ENCODE assay signal across 10 mouse cellular contexts in genomic region chr1:39194959-39195358, GRCm38 (mm10). TPM values are rescaled to one million over a fixed set of nuclear protein-coding genes. Genes with fewer than 3 reads are reported as not detected.
DNase-seq lines count a peak whose midpoint lies in the region; ATAC-seq and TF ChIP-seq lines count a peak whose summit lies in the region.
"Had no signal": no experiment of that assay in that cellular context is flagged by ENCODE, and none has a peak within 500 bp of the region (broad histone marks: within the 10 kb centered on the region; RNA-seq: fewer than 3 reads in every experiment).

No protein-coding gene starts in this region.

- intact Hi-C loops in heart, adult 2 months (cut with DNase I): loop anchor here (5.0 to 10.0 kb wide), 4 partner anchors 88 to 340 kb away; partner anchors contain the start of gene Cnot11

- H3K9me3 ChIP-seq in lung, postnatal 0 days (ENCODE audit: low read length): no peaks in the 10 kb centered on the region
- no peaks in the 10 kb centered on the region for H3K9me3 ChIP-seq in intestine, embryonic 15.5 days
- no peaks in the 10 kb centered on the region for H3K9me3 ChIP-seq in stomach, embryonic 16.5 days (replicated peaks; ENCODE audit: control insufficient read depth, low read length)

- H3K4me2 ChIP-seq in lung, postnatal 0 days (replicated peaks; ENCODE audit: low read depth, low read length): peak overlapping the region; percentile 99
- peak overlapping the region; percentile 99; the same call in 1 of the 2 replicates for H3K4me2 ChIP-seq in intestine, embryonic 15.5 days (replicated peaks)
- H3K4me2 ChIP-seq in stomach, embryonic 16.5 days (ENCODE audit: low read depth, low read length): peak overlapping the region; percentile 100

- peaks cover 2% of the 10 kb centered on the region; the same call in 1 of the 2 replicates for H3K27me3 ChIP-seq in heart, adult 2 months (ENCODE audit: control insufficient read depth, insufficient read depth, low read length)
- peaks cover 7% of the 10 kb centered on the region; the same call in 1 of the 2 replicates for H3K27me3 ChIP-seq in lung, postnatal 0 days (replicated peaks; ENCODE audit: insufficient read depth, low read length)
- H3K27me3 ChIP-seq in intestine, embryonic 15.5 days (replicated peaks): peaks cover 26% of the 10 kb centered on the region
- H3K27me3 ChIP-seq in stomach, embryonic 16.5 days (ENCODE audit: control insufficient read depth, insufficient read depth, low read length): peaks cover 11% of the 10 kb centered on the region

- no peaks in the 10 kb centered on the region; the same call in none of the 2 replicates for H3K36me3 ChIP-seq in heart, adult 2 months (ENCODE audit: control insufficient read depth, insufficient read depth, low read length)
- no peaks in the 10 kb centered on the region for H3K36me3 ChIP-seq in lung, postnatal 0 days (ENCODE audit: insufficient read depth, low read length)
- no peaks in the 10 kb centered on the region for H3K36me3 ChIP-seq in intestine, embryonic 15.5 days
- H3K36me3 ChIP-seq in stomach, embryonic 16.5 days (ENCODE audit: control insufficient read depth, insufficient read depth, low read length): no peaks in the 10 kb centered on the region

- H3K4me3 ChIP-seq in heart, adult 2 months: peak overlapping the region; percentile 78
- H3K4me3 ChIP-seq in lung, postnatal 0 days (ENCODE audit: low read depth, low read length): peak overlapping the region; percentile 79
- no peak overlapping the region for H3K4me3 ChIP-seq in intestine, embryonic 15.5 days (replicated peaks)
- H3K4me3 ChIP-seq in stomach, embryonic 16.5 days (replicated peaks; ENCODE audit: low read length): peak overlapping the region; percentile 78

- DNase-seq in heart, adult 2 months: peak in 1 of 2 experiments; percentile 26
- DNase-seq in heart, adult 8-10 months (ENCODE audit: low spot score): no peak
- no peak for DNase-seq in lung, postnatal 0 days (ENCODE audit: low spot score)
- DNase-seq in lung, postnatal 10 days: no peak
- no peak for DNase-seq in natural killer cell, adult 2 months (ENCODE audit: low spot score in 2 of 2)
- no peak for DNase-seq in layer of hippocampus, adult 11-12 months (ENCODE audit: low spot score)
- DNase-seq: cerebellum, adult 11-12 months; lung, postnatal 36 days had no signal

- H3K27ac ChIP-seq in heart, adult 2 months: peak overlapping the region; percentile 63
- H3K27ac ChIP-seq in lung, postnatal 0 days (ENCODE audit: low read length): no peak overlapping the region
- no peak overlapping the region for H3K27ac ChIP-seq in intestine, embryonic 15.5 days
- H3K27ac ChIP-seq in stomach, embryonic 16.5 days (ENCODE audit: low read length): no peak overlapping the region

- TF ChIP-seq CTCF in heart, adult 2 months (IDR thresholded peaks at IDR 0.05): no peak
- no peak for TF ChIP-seq CTCF in lung, postnatal 0 days (IDR thresholded peaks at IDR 0.05)

- ATAC-seq in lung, postnatal 0 days: no peak
- ATAC-seq in intestine, embryonic 15.5 days: no peak
- ATAC-seq in stomach, embryonic 16.5 days (ENCODE audit: insufficient read depth, low FRiP score): no peak

- no peak for TF ChIP-seq EP300 in heart, adult 2 months (IDR thresholded peaks at IDR 0.05; ENCODE audit: insufficient read depth, low read depth, low read length)
- TF ChIP-seq EP300 in lung, postnatal 0 days (IDR thresholded peaks at IDR 0.05): no peak

- H3K4me1 ChIP-seq in heart, adult 2 months (ENCODE audit: control insufficient read depth, insufficient read depth, low read length): peaks cover 4% of the 10 kb centered on the region
- peaks cover 9% of the 10 kb centered on the region; the same call in 1 of the 2 replicates for H3K4me1 ChIP-seq in lung, postnatal 0 days (ENCODE audit: insufficient read depth, low read depth, low read length)
- peaks cover 22% of the 10 kb centered on the region; the same call in 1 of the 2 replicates for H3K4me1 ChIP-seq in intestine, embryonic 15.5 days (replicated peaks)
- H3K4me1 ChIP-seq in stomach, embryonic 16.5 days (ENCODE audit: control insufficient read depth, insufficient read depth, low read length): peaks cover 18% of the 10 kb centered on the region

- WGBS in heart, adult 2 months: 8% methylated on average over 11 of the region's 11 CpGs
- 5% methylated on average over 11 of the region's 11 CpGs for WGBS in lung, postnatal 0 days
- 5% methylated on average over 11 of the region's 11 CpGs for WGBS in intestine, embryonic 15.5 days
- WGBS in stomach, embryonic 16.5 days: 5% methylated on average over 11 of the region's 11 CpGs

- H3K79me2 ChIP-seq in heart, adult 2 months (replicated peaks; ENCODE audit: control insufficient read depth, insufficient read depth, low read length): no peaks in the 10 kb centered on the region

- no peak for TF ChIP-seq POLR2A in heart, adult 2 months (IDR thresholded peaks at IDR 0.05; ENCODE audit: insufficient read depth, low read depth, low read length)

- H3K9ac ChIP-seq in heart, adult 2 months (ENCODE audit: low read depth, low read length): no peak overlapping the region
- no peak overlapping the region for H3K9ac ChIP-seq in lung, postnatal 0 days (replicated peaks; ENCODE audit: low read depth)
- H3K9ac ChIP-seq in intestine, embryonic 15.5 days: no peak overlapping the region
- H3K9ac ChIP-seq in stomach, embryonic 16.5 days (ENCODE audit: low read length): no peak overlapping the region

RNA-seq across cellular contexts. Expression of gene Npas2, which starts 1.4 kb away (rescaled TPM):
- 1 to 10 TPM; 1.8 to 10.0 TPM for total RNA-seq in heart, adult 2 months (2021)
- polyA plus RNA-seq in heart, adult 2 months (2012; rRNA removed): 3.7 and 4.1 TPM in 2 replicates
- total RNA-seq in heart, adult 8-10 months (2022): 1 to 10 TPM in 3 of 4 experiments, under 1 TPM in 1; 0.92 to 1.9 (median 1.6) TPM
- 2.2 TPM in 2 replicates for polyA plus RNA-seq in lung, postnatal 0 days (2015; fragmentation: Nextera tagmentation; extraction: Ambion mirVana)
- 0.49 and 0.64 TPM in 2 replicates for polyA plus RNA-seq in intestine, embryonic 15.5 days (2015; fragmentation: Nextera tagmentation; extraction: Ambion mirVana)
- polyA plus RNA-seq in stomach, embryonic 16.5 days (2015; fragmentation: Nextera tagmentation; extraction: Ambion mirVana): 1.8 and 2.7 TPM in 2 replicates
